Mouse (Mus musculus) megakaryocyte, embryonic 14.5 days (primary cell): ENCODE measurements around the gene Slc26a6.

ENCODE experiments used
- FLI1 ChIP-seq: IDR thresholded peaks from 2 replicates; pipeline ENCODE4 v1.6.1; 2012; ENCODE audit warnings: low read length, inconsistent platforms, mixed read lengths
- GATA1 ChIP-seq: IDR thresholded peaks from 3 replicates; pipeline ENCODE4 v1.6.1; 2012; ENCODE audit warnings: mixed read lengths, low read length, inconsistent platforms, borderline replicate concordance

- TF ChIP-seq FLI1 (no peak), GATA1 (no peak)
Measured at GRCm38 (mm10) chr9:108913621-108914020, 60.5 kb downstream of the Slc26a6 start.
